Mouse (Mus musculus) adrenal gland (tissue): ENCODE results near the gene Kcng4.

ENCODE experiments used
- intact Hi-C: fragments of 180-260 bp; cut with DNase I; formaldehyde crosslinking; loops from one replicate; pipeline ENCODE4 v1.15.1; 2025
- long read RNA-seq, 2 experiments: library from polyadenylated mRNA; unstranded; transcript quantifications; one replicate each; pipeline ENCODE4 v2.0.0; 2020; ENCODE audit warnings: borderline replicate concordance in 1 of 2; ENCODE audit not compliant: insufficient replicate concordance in 1 of 2

Gene Kcng4
- long read RNA-seq, experiment 1: 0 reads
- long read RNA-seq, experiment 2, partial matches to known transcripts: 0 of 3 reads
- long read RNA-seq, experiment 2, other reads (novel, unspliced or antisense): 2 of 3 reads

- intact Hi-C loops: no loop called here
Measured at GRCm38 (mm10) chr8:119635378-119635777, at the start of gene Kcng4. Kcng4 (minus strand) TSS chr8:119635680.

GRCm38 (mm10) chr8:119679184-119679583, 43.7 kb upstream of the Kcng4 start:
- intact Hi-C loops: loop anchor here (5.0 kb wide), 2 partner anchors 92 to 157 kb away; no protein-coding TSS in a partner anchor

GRCm38 (mm10) chr8:119678138-119678843, 42.8 kb upstream of the Kcng4 start:
- intact Hi-C loops: loop anchor here (5.0 kb wide), 2 partner anchors 91 to 156 kb away; no protein-coding TSS in a partner anchor

GRCm38 (mm10) chr8:119676389-119676788, 40.9 kb upstream of the Kcng4 start:
- intact Hi-C loops: loop anchor here (5.0 kb wide), 2 partner anchors 89 to 154 kb away; no protein-coding TSS in a partner anchor

GRCm38 (mm10) chr8:119675457-119675856, 40.0 kb upstream of the Kcng4 start:
- intact Hi-C loops: loop anchor here (5.0 kb wide), 2 partner anchors 88 to 153 kb away; no protein-coding TSS in a partner anchor

GRCm38 (mm10) chr8:119673976-119674555, 38.6 kb upstream of the Kcng4 start:
- intact Hi-C loops: loop anchor here (5.0 kb wide), 1 partner anchor 222 kb away; no protein-coding TSS in a partner anchor

GRCm38 (mm10) chr8:119670419-119671091, 35.1 kb upstream of the Kcng4 start:
- intact Hi-C loops: loop anchor here (5.0 kb wide), 1 partner anchor 218 kb away; no protein-coding TSS in a partner anchor

GRCm38 (mm10) chr8:119669284-119669683, 33.8 kb upstream of the Kcng4 start:
- intact Hi-C loops: no loop called here

- intact Hi-C loops: no loop called here
Measured at GRCm38 (mm10) chr8:119668447-119668846, 33.0 kb upstream of the Kcng4 start.

GRCm38 (mm10) chr8:119666219-119666951, 30.9 kb upstream of the Kcng4 start, which contains the start of gene Wfdc1:
Wfdc1 (plus strand) TSS chr8:119666365.
- intact Hi-C loops: no loop called here

- intact Hi-C loops: no loop called here
Measured at GRCm38 (mm10) chr8:119665270-119665669, 29.8 kb upstream of the Kcng4 start.

GRCm38 (mm10) chr8:119663440-119663839, 28.0 kb upstream of the Kcng4 start:
- intact Hi-C loops: no loop called here

- intact Hi-C loops: no loop called here
Measured at GRCm38 (mm10) chr8:119661892-119662291, 26.4 kb upstream of the Kcng4 start.

- intact Hi-C loops: no loop called here
Measured at GRCm38 (mm10) chr8:119661081-119661480, 25.6 kb upstream of the Kcng4 start.

GRCm38 (mm10) chr8:119656709-119657464, 21.4 kb upstream of the Kcng4 start:
- intact Hi-C loops: no loop called here

- intact Hi-C loops: no loop called here
Measured at GRCm38 (mm10) chr8:119651324-119651723, 15.8 kb upstream of the Kcng4 start.

- intact Hi-C loops: no loop called here
Measured at GRCm38 (mm10) chr8:119646846-119647245, 11.4 kb upstream of the Kcng4 start.

- intact Hi-C loops: no loop called here
Measured at GRCm38 (mm10) chr8:119646197-119646596, 10.7 kb upstream of the Kcng4 start.

GRCm38 (mm10) chr8:119644981-119645597, 9.6 kb upstream of the Kcng4 start:
- intact Hi-C loops: no loop called here
